Mouse (Mus musculus): ENCODE data around the gene Paqr6. TPM values are rescaled to one million over a fixed set of nuclear protein-coding genes. Genes with fewer than 3 reads are reported as not detected.

Gene Paqr6
- polyA plus RNA-seq, 1 experiment from 2014 or later, result 2.9 TPM

DNA sequence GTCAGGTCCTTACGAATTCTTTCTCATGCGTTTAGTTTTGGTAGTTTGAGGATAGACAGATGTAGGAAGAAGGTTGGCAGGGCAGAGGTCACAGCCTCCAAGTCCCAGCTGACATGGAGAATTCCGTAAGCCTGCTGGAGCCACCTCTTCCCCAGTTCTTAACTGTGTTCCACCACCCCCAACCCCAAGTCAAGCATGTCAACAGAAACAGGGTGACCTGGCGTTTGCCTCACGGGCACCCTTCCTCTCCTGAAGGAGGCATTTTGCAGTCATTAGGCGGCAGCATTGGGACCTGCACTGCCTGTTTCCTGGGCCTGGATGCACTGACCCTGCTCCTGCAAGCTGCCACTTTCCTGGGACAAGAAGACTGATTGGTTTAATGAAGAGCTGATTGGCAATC, 53.6 kb downstream of the Paqr6 start:
- Histone ChIP-seq H3K4me2 (ENCODE audit: low read length) (no peak overlapping the region), H3K9ac (ENCODE audit: low read depth, low read length) (no peak overlapping the region), H3K36me3 (ENCODE audit: control insufficient read depth, insufficient read depth, low read length) (peaks cover 22% of the 10 kb centered on the region; the same call in 1 of the 2 replicates), H3K27me3 (replicated peaks; ENCODE audit: control insufficient read depth, insufficient read depth, low read length) (no peaks in the 10 kb centered on the region), H3K27ac (ENCODE audit: low read depth, low read length) (no peak overlapping the region), H3K4me1 (ENCODE audit: control insufficient read depth, insufficient read depth, low read depth, low read length) (peaks cover 12% of the 10 kb centered on the region), H3K4me3 (ENCODE audit: low read length) (no peak overlapping the region), H3K9me3 (ENCODE audit: control insufficient read depth, low read length) (no peaks in the 10 kb centered on the region)
- 85% methylated on average over 6 of the region's 6 CpGs for WGBS
- ATAC-seq, result no peak

Other genes starting within 250 kb of the Paqr6 start
- gene Mef2d, start 222.2 kb upstream of the Paqr6 start, polyA plus RNA-seq (2015; fragmentation: Nextera tagmentation; extraction: Ambion mirVana), result 16.4 and 24.1 TPM in 2 replicates
- 0.52 and 0.99 TPM in 2 replicates for gene Rhbg, start 109.9 kb upstream of the Paqr6 start, polyA plus RNA-seq (2015; fragmentation: Nextera tagmentation; extraction: Ambion mirVana)
- gene Gm38392, start 77.4 kb upstream of the Paqr6 start, polyA plus RNA-seq (2015; fragmentation: Nextera tagmentation; extraction: Ambion mirVana), result not detected in 2 replicates
- gene Tsacc, start 67.6 kb upstream of the Paqr6 start, polyA plus RNA-seq (2015; fragmentation: Nextera tagmentation; extraction: Ambion mirVana), result 6.8 and 10.2 TPM in 2 replicates
- 444 and 454 TPM in 2 replicates for gene Cct3, start 67.5 kb upstream of the Paqr6 start, polyA plus RNA-seq (2015; fragmentation: Nextera tagmentation; extraction: Ambion mirVana)
- gene Glmp, start 39.6 kb upstream of the Paqr6 start, polyA plus RNA-seq (2015; fragmentation: Nextera tagmentation; extraction: Ambion mirVana), result 127 and 136 TPM in 2 replicates
- 1.3 TPM in 2 replicates for gene Tmem79, start 28.4 kb upstream of the Paqr6 start, polyA plus RNA-seq (2015; fragmentation: Nextera tagmentation; extraction: Ambion mirVana)
- 49.7 and 61.5 TPM in 2 replicates for gene Smg5, start 28.3 kb upstream of the Paqr6 start, polyA plus RNA-seq (2015; fragmentation: Nextera tagmentation; extraction: Ambion mirVana)
- gene Bglap3, start 8.2 kb downstream of the Paqr6 start, polyA plus RNA-seq (2015; fragmentation: Nextera tagmentation; extraction: Ambion mirVana), result 0.09 and 0.10 TPM in 2 replicates
- not detected in 2 replicates for gene Bglap2, start 14.1 kb downstream of the Paqr6 start, polyA plus RNA-seq (2015; fragmentation: Nextera tagmentation; extraction: Ambion mirVana)
- gene Bglap, start 19.9 kb downstream of the Paqr6 start, polyA plus RNA-seq (2015; fragmentation: Nextera tagmentation; extraction: Ambion mirVana), result not detected in 2 replicates
- gene Pmf1, start 45.7 kb downstream of the Paqr6 start, polyA plus RNA-seq (2015; fragmentation: Nextera tagmentation; extraction: Ambion mirVana), result 30.6 and 34.4 TPM in 2 replicates
- gene Slc25a44, start 60.6 kb downstream of the Paqr6 start, polyA plus RNA-seq (2015; fragmentation: Nextera tagmentation; extraction: Ambion mirVana), result 40.3 and 42.3 TPM in 2 replicates
- 32.3 and 32.8 TPM in 2 replicates for gene Sema4a, start 96.6 kb downstream of the Paqr6 start, polyA plus RNA-seq (2015; fragmentation: Nextera tagmentation; extraction: Ambion mirVana)
- gene Lmna, start 145.4 kb downstream of the Paqr6 start, polyA plus RNA-seq (2015; fragmentation: Nextera tagmentation; extraction: Ambion mirVana), result 62.3 and 70.4 TPM in 2 replicates
- 20.4 and 22.1 TPM in 2 replicates for gene Mex3a, start 167.8 kb downstream of the Paqr6 start, polyA plus RNA-seq (2015; fragmentation: Nextera tagmentation; extraction: Ambion mirVana)
- 0.15 TPM in 1 of 2 replicates, not detected in the other for gene Rab25, start 183.7 kb downstream of the Paqr6 start, polyA plus RNA-seq (2015; fragmentation: Nextera tagmentation; extraction: Ambion mirVana)
- 184 and 218 TPM in 2 replicates for gene Lamtor2, start 188.5 kb downstream of the Paqr6 start, polyA plus RNA-seq (2015; fragmentation: Nextera tagmentation; extraction: Ambion mirVana)
- 40.1 and 44.4 TPM in 2 replicates for gene Ubqln4, start 189.2 kb downstream of the Paqr6 start, polyA plus RNA-seq (2015; fragmentation: Nextera tagmentation; extraction: Ambion mirVana)
- gene Ssr2, start 211.3 kb downstream of the Paqr6 start, polyA plus RNA-seq (2015; fragmentation: Nextera tagmentation; extraction: Ambion mirVana), result 133 and 167 TPM in 2 replicates
- 79.0 and 104 TPM in 2 replicates for gene Arhgef2, start 241.4 kb downstream of the Paqr6 start, polyA plus RNA-seq (2015; fragmentation: Nextera tagmentation; extraction: Ambion mirVana)